Mouse (Mus musculus): Measurements from ENCODE around the gene Shroom4. TPM values are rescaled to one million over a fixed set of nuclear protein-coding genes. Genes with fewer than 3 reads are reported as not detected.
A peak's percentile ranks its signal among the peaks of the same experiment; 100 is the strongest.
"Not testable (repeated sequence)": the region's sequence is repeated elsewhere in the genome, so short reads cannot be mapped to it uniquely, and the experiment has no call there.

The Shroom4 gene
- 1 to 10 TPM; 4.6 to 5.0 TPM for total RNA-seq (2021)
- long read RNA-seq, experiment 1 = 0 reads
- long read RNA-seq, experiment 2 = 0 reads

DNA sequence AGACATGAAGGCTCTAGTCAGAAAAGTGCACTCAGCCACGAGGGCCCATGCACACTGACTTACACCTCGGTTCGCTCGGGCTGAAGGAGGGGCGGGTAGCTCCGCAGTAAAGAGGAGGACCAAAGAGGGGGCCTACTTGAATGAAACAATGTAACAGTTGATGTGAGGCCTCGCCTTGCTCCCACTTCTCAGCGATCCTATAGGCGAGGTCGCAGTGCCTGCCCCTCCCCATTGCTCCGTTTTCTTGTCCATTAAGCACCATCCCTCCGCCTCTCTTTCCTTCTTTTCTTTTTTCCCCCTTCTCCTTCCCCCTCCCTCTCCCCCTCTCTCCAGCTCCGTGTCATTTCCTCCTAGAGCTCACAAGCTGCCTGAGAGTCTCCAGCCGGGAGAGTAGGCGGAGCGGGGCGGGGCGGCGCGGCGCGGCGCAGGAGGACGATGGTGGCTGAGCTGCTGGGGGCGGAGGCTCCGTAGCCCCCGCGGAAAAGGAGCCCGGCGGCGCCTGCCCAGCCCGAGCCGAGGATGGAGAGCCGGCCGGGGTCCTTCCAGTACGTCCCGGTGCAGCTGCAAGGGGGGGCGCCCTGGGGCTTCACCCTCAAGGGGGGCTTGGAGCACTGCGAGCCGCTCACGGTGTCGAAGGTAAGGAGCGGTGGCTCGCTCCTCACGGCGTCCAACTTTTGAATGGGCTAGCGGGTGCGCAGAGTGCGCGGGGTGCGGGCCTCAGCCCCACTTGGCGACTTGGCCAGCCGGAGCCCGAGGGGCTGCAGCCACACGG lies at the start of gene Shroom4:
Gene Shroom4, plus strand, starts transcription at position 229 of the 772 bp plus-strand sequence.
- peak in 1 of 2 experiments; percentile 27 for DNase-seq
- intact Hi-C loops (cut with DNase I) = no loop called here

DNA sequence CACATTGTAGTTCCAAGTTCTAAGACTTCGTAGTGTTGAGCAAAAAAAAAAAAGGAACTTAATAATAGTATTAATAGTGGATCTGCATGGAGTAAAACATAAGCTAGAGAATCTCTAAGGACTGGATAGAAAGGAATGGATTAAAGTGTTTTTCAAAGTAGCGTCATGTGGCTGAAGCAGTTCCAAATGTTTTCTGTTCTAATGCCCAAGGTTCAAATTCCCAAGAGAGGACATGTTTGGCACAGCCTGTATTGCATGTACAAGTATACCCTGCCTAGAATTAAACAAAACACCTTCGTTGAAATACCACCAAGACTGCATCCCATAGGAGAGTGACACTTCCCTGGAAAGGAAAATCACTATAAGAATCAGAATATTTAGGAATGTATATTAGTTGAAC lies 42.8 kb upstream of the Shroom4 start:
- intact Hi-C loops (cut with DNase I) = no loop called here
- no peak for DNase-seq

DNA sequence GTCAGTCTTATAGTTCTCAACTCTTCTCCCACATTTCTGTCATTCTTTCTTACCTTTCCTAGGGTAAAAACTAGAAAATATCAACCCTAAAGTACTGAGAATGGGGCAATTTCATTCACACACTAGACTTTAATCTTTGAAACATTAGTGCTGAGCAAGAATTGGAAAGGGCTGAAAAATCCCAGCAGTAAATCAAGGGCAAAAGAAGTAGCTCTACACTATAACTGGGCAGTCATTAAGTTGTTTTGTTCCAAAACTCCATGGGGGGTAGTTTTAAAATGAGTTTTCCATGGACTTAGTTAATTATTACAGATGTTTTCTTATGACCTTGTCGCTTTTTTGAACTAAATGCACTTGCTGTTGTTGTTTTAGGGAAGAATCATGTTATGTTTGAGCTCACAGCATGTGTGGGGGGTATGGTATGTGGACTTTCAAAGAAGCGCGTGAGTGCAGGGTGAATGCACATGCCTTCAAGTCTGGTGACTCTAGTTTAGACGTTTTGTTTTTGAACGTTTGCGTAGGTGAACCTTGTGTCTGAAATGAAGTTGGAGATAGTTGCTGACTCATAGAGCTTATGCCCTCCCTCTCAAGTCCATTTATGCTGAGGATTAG lies 42.0 kb upstream of the Shroom4 start:
- no peak for DNase-seq
- intact Hi-C loops (cut with DNase I) = no loop called here

DNA sequence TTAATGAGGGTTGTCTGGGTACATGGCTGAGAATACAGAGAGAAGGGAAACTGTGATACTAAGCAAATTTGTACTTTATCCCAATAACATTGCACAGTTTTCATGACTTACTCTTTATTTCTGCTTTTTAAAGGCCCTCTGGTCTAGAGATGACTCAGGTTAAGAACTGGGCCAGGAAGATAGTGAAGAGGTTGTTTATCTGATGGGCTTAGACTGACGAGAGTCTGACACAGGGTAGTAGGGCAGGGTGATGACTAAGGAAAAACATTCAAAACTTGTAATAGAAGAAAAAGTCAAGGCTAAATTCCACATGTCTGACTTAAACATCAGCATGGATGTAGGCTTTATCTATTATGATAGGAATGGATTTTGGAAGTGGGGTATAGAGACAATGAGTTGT lies 30.8 kb upstream of the Shroom4 start:
- intact Hi-C loops (cut with DNase I) = no loop called here

DNA sequence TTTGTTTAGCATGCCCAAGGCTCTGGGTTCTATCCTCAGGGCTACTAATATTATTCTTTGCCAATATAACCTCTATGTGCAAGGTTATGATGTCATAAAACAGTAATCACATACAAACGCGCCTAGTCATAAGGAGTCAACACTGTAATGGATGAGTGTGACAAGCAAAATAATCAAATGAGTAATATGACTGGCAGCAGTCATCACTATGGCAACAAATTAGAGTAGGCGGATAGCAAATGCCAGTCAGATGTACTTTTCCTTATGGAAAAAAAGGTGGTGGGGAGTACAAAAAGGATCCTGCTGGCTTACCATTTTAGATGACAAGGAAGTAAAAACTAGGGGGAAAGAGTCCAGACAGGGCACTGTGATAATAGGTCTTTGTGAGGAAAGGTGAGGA lies 28.9 kb upstream of the Shroom4 start:
- intact Hi-C loops (cut with DNase I) = no loop called here
- no peak for DNase-seq

More for the DNA sequence above, 30.8 kb upstream of the Shroom4 start:
- no peak for DNase-seq

DNA sequence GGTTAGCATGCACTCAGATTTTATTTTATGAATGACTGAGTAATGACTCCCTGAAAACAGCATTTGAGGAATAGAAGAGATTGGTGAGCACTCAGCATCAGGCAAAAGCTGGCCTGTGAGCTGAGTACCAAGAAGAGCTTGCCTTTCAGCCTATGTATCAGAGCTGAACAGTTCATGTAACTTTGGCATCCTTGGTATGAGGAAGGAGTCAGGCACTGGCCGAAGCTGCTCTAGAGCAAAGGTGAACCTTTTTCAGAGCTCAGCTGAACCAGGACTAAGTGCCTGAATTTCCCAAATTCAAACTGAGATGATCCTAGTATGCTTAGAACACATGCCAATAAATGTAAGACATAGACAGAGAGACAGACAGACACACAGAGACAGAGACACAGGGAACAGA lies 5.8 kb upstream of the Shroom4 start:
- no peak for DNase-seq
- intact Hi-C loops (cut with DNase I) = no loop called here

DNA sequence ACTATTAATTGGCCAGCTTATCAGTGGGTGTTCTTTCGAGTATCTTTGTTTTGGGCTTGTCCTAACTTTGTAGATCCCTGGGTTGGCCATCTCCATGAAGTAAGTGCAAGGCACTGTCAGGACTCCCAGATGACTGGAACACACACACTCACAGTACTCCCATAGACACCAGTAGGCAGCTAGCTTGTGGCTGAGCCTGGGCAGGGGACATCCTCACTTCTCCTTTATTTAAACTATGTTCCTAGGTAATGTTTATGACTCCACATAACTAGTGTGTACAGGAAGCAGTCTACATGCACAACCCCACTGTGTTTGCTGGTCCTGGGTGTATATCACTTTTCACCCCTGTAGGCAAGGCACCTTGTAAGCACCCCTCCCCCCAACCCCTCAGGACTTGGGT lies 461 bp upstream of the Shroom4 start:
- intact Hi-C loops (cut with DNase I) = no loop called here
- DNase-seq = no peak

DNA sequence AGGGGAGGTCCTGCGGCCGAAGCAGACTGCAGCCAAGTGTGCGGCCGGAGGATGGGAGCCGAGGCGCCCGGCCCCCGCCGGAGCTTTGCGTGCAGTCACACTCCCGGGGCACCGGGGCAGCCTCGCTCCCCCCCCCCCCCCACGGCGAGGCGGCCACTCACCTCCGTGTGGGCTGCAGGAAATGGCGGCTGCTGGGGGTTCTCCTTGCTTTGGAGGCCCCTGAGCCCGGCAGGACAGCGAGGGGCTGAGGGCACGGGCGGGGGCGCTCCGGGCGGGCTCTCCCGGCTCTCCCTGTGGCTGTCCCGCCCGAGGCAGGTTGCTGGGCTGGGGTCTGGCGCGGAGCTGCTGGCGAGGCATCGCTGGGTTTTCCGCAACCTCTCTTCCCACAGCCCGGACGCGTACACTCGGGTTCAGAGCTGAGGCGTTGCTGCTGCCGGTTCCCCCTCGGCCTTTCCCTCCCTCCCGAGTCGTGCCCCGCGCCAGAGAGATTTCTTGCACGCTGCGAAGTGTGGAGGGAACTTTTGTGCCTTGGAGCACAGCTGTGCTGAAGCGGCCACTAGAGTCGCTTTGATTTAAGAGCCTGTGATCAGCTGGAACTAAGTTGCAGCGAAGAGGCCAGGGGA lies 855 bp downstream of the Shroom4 start:
- intact Hi-C loops (cut with DNase I) = no loop called here

DNA sequence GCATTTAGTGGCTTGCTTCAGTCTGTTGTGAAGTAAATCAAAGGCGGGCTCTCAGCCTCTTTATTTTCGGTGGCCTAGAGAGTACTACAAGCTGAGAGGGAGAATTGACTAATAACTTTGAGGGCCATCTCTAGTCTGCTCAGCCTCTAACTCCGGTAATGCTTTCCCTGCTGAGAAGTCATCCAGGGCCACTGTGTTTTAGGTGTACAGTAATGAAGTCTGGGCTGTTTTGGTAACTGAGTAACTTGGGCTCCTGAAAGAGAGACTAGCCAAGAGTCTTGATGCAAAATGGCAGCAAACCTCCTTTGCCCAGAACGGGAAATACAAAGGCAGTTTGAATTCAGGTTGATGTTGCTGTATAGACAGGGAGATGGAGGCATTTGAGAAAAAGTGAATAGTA lies 3.3 kb downstream of the Shroom4 start:
- no peak for DNase-seq

More for the DNA sequence above, 855 bp downstream of the Shroom4 start:
- DNase-seq = peak in 1 of 2 experiments; percentile 12

DNA sequence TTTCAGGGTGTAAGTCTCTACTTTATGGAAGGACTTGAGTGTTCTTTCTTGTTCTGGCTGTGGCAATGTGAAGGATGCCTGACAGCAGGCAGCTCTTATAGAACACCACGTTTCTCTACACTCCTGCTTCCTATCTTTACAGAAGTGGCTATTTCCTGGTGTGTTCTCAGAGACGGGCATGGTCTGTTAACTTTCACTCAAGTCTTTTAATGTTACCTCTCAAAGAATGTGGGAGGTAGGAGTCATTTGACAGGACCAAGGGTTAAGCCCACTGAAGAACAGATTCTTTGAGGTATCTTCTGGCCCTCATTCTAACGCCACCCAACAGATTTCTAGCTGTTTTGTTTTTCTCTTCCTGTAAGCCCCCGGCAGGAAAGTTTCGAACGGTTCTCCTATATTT lies 9.5 kb downstream of the Shroom4 start:
- DNase-seq = no peak
- intact Hi-C loops (cut with DNase I) = no loop called here

More for the DNA sequence above, 3.3 kb downstream of the Shroom4 start:
- intact Hi-C loops (cut with DNase I) = no loop called here

DNA sequence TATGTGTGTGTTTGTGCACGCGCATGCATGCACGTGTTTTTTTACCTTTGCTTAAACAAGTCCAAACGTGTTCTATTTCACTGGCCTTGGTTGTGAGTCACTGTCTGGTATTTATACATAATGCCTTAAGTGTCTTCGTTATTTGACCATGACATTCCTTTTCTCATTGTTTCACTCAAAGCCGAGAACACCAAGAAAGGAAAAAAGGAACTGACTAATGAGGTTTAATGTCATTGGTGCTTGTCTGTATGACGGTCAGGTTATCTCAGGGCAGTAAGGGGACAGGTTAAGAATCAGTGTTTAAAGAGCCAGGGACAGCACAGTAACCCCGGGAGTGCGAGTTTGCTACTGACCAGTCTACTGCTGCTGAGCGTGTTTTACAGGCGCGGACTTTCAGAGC lies 15.8 kb downstream of the Shroom4 start:
- intact Hi-C loops (cut with DNase I) = no loop called here
- no peak for DNase-seq

DNA sequence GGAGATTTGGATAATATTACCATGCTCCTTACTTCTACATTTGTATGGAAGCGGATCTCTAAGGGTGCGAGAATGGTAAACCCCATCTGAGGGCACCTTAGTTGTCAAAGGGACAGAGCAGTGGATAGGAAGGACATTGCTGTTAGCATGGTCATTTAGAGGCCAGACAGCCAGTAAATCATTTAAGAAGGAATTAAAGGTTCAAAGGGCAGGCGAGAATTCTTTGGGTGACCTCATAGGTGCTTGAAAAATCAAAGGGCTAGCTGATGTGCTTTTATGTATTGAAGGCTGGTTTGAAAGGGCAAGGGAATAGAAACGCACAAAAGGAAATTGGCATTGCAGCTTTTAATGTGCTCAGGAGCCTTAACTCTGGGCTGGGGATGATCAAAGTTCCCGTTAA lies 16.3 kb downstream of the Shroom4 start:
- intact Hi-C loops (cut with DNase I) = no loop called here

DNA sequence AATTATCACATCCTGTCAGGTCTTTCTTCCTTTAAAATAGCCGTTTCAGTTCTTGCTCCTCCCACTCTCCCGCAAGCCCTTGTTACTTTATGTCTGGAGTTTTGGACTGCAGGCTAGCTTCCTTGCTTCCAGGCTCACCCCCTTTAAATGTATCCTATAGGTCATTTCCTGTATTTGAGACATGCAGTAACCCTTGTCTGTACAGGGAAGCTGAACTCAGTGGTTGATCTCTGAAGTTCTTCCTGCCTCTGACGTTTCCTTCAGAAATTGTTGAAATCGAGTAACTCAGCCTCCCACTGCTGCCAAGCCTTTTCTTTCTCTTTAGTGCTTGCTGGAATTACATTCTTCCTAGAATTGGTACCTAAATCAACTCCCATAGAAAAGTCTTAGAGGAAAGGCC lies 18.5 kb downstream of the Shroom4 start:
- DNase-seq = no peak
- intact Hi-C loops (cut with DNase I) = no loop called here

More for the DNA sequence above, 16.3 kb downstream of the Shroom4 start:
- DNase-seq = no peak

DNA sequence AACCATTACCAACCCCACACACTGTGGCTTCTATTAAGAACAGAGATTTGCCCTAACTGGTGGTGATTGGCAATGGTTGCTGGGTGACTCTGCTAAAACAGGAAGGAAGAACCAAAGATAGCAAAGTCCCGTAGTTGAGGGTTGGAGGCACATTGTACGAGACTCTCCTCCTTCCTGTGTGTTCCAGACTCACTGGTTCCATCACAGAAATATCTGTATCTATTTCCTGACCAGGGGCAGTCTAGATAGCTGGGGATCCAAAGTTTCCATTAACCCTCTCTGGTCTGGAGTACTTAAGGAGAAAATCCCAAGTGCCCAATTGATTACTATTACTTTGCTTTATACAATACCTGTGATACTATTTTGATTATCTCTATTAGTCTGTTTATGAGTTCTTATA lies 35.6 kb downstream of the Shroom4 start:
- intact Hi-C loops (cut with DNase I) = no loop called here
- no peak for DNase-seq

DNA sequence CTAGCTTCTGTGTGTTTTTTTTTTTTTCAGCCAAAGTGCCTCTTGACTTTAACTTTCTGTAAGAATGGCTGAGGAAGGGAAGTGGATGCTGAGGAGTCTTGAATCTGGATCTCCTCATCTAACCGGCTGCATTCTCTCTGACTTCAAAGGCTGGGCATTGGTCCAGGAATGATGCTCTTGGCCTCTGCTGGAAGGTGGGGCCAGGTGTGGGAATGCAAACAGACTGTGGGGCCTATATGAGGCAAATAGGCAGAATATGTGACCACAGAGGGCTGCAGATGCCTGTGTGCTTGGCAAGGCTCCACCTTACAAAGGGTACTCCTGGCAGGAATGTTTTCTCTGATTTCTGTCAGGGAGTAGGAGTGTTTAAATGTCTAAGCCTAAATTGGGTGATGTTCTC lies 46.8 kb downstream of the Shroom4 start:
- intact Hi-C loops (cut with DNase I) = no loop called here
- no peak for DNase-seq

DNA sequence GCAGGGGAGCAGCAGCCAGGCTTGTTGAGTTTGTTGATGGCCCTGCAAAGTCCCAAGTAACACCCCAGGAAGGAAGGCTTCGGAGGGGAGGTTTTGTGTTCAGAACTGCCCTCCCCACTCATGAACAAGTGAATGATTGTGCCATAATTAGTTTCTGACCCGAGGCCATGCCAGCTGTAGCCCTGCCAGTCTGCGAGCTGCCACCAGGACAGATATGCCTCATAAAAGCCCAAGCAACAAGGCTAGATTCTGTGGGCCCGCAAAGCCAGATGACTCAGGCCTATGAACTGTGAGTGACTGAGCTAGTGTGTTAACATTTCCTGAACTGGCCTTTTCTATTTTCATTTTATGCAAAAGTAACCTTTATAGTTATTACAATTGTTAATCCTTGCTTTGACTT lies 48.3 kb downstream of the Shroom4 start:
- intact Hi-C loops (cut with DNase I) = no loop called here
- no peak for DNase-seq

DNA sequence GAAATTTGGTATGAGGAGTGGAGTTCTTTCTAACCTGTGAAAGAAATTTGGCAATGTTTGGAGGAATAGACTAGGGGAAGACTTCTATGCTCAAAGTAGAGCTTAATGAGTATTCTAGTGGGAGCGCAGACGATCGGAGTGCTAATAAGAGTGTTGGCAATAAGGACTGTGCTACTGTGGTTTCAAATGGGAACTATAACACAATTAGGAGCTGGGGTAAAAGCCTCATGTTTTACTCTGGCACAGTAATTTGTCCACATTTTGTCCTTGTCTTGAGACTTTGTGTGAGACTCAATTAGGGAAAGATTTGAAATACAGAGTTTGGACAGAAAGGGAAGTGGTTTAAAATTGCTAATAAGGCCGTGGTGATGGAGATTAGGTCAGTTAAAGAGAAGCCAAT lies 53.6 kb downstream of the Shroom4 start:
- no peak for DNase-seq
- intact Hi-C loops (cut with DNase I) = no loop called here

DNA sequence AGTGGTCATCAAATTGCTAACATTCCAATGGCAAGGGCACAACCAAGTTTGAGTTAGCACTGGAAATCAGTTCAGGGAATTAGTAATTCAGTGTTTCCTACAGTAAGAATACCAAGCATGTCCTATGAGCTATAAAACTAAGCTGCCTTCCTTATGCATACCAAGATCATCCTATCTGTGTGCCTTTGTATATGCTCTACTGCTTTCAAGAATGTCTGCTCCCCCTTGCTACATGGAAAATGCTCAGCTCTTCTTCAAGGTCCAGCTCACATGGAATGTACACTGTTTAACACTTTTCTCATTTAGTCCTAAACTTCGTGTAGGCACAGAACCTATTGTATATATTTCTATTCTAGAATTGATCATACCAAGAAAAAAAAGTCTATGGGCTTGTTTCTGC lies 69.6 kb downstream of the Shroom4 start:
- DNase-seq; intact Hi-C loops (cut with DNase I): not testable (repeated sequence)

DNA sequence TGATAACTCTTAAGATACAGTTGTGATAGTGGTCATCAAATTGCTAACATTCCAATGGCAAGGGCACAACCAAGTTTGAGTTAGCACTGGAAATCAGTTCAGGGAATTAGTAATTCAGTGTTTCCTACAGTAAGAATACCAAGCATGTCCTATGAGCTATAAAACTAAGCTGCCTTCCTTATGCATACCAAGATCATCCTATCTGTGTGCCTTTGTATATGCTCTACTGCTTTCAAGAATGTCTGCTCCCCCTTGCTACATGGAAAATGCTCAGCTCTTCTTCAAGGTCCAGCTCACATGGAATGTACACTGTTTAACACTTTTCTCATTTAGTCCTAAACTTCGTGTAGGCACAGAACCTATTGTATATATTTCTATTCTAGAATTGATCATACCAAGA lies 72.9 kb downstream of the Shroom4 start:
- intact Hi-C loops (cut with DNase I); DNase-seq: not testable (repeated sequence)

DNA sequence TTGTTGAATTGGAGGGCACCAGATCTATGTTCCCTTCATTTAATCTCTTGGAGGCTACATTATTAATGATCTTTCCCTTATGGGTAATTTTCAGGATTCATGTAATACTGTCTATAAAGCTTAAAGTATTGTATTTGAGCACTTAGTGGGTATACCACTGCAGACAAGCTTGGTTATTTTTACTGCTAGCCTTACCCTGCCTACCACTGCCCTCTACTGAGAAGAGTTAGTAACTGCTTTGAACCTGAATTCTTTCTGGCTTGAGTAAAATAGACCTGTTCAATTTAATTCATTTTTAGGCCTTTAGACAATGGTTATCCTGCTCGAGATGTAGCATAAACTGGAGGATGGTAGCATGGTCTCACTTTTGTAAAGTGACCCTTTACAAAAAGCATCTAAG lies 75.5 kb downstream of the Shroom4 start:
- DNase-seq = no peak

DNA sequence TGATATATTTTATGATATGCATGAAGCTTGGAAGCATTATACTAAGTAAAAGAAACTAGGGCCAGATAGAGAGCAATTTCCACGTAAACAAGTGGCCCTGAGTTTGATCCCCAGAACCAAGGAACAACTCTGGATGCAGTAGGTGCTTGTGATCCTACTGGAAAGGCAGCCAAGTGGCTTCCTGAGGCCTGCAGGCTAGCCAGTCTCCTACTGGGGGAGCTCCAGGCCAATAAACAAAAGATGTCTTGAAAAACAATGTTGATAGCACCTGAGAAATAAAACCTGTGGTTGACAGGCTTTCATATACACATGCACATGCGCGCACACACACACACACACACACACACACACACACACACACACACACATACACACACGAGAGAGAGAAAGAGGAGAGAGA lies 82.6 kb downstream of the Shroom4 start:
- intact Hi-C loops (cut with DNase I) = no loop called here
- DNase-seq = no peak

More for the DNA sequence above, 75.5 kb downstream of the Shroom4 start:
- intact Hi-C loops (cut with DNase I) = no loop called here

DNA sequence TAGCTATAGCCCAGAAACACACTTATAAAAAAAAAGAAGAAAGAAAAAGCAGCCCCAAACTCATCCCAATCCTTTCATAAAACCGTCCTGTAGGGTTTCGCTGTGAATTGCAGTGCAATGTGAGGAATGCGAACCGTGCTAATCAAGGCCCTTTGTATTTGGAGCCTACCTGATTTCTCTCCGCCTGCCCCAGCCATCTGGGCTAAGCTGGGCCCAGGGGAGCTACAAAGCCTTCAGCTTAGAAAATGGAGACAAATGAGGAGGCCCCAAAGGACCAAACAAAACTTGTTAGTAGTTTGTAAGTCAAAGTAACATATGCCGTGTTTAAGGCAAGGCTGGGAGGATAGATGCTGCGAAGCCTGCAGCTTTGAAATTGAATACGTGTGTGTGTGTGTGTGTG lies 84.2 kb downstream of the Shroom4 start:
- intact Hi-C loops (cut with DNase I) = no loop called here
- no peak for DNase-seq

All from gastrocnemius, postnatal 36 days (tissue).